Mouse (Mus musculus): Measurements from ENCODE around the gene Gm11733.

GRCm38 (mm10) chr11:117496812-117497211 lies 12.6 kb downstream of the Gm11733 start:
- TF ChIP-seq EP300 (IDR thresholded peaks at IDR 0.05; ENCODE audit: low read depth in 1 of 2, low read length in 2 of 2) (no peak), CTCF (IDR thresholded peaks at IDR 0.05 in 2 of 3, conservative IDR thresholded peaks at IDR 0.05 in 1 of 3; ENCODE audit: control insufficient read depth in 1 of 3, insufficient read depth in 1 of 3, low read depth in 2 of 3, low read length in 3 of 3, poor library complexity in 1 of 3, severe bottlenecking in 1 of 3) (no peak), ELF1 (IDR thresholded peaks at IDR 0.05; ENCODE audit: low read depth, low read length) (no peak), NELFE (IDR thresholded peaks at IDR 0.05; ENCODE audit: low read depth, low read length) (no peak), POLR2A (IDR thresholded peaks at IDR 0.05; ENCODE audit: control insufficient read depth in 1 of 2, insufficient read depth in 1 of 2, low read depth in 1 of 2, low read length in 2 of 2, poor library complexity in 1 of 2) (no peak)

All from MEL (cell line).